Mouse (Mus musculus) left cerebral cortex, adult 6 months (tissue): ENCODE data around the gene Bcat1. TPM values are rescaled to one million over a fixed set of nuclear protein-coding genes. Genes with fewer than 3 reads are reported as not detected.

Experiments used
- long read RNA-seq, 2 experiments: library from polyadenylated mRNA; unstranded; transcript quantifications; one replicate each; pipeline ENCODE4 v2.0.0; 2019 to 2020
- polyA plus RNA-seq: library from polyadenylated mRNA; unstranded; fragments of <200 nt; fragmentation: Nextera tagmentation; gene quantifications from 2 replicates; pipeline ENCODE4 v1.2.3, GENCODE M21; 2021

Bcat1 gene
- polyA plus RNA-seq = 44.9 and 46.6 TPM in 2 replicates
- long read RNA-seq, experiment 1, full-length matches to known transcripts = 337 of 433 reads
- long read RNA-seq, experiment 1, partial matches to known transcripts = 35 of 433 reads
- long read RNA-seq, experiment 1, other reads (novel, unspliced or antisense) = 61 of 433 reads
- long read RNA-seq, experiment 2, full-length matches to known transcripts = 43 of 77 reads
- long read RNA-seq, experiment 2, partial matches to known transcripts = 20 of 77 reads
- long read RNA-seq, experiment 2, other reads (novel, unspliced or antisense) = 14 of 77 reads

GRCm38 (mm10) chr6:145075548-145076224 lies at the start of gene Bcat1:
Bcat1 (minus strand) TSS chr6:145076184.

GRCm38 (mm10) chr6:145115476-145116097 lies 39.6 kb upstream of the Bcat1 start, which contains the start of gene Lrmp:
Lrmp (plus strand) TSS chr6:145115653.

Other genes starting within 250 kb of the Bcat1 start
- 0.63 and 0.95 TPM in 2 replicates for gene Lrmp, start 39.5 kb upstream of the Bcat1 start, polyA plus RNA-seq
- gene Casc1, start 134.8 kb upstream of the Bcat1 start, polyA plus RNA-seq = 0.35 and 0.40 TPM in 2 replicates
- 33.5 and 35.4 TPM in 2 replicates for gene Etfrf1, start 134.9 kb upstream of the Bcat1 start, polyA plus RNA-seq
- 9.6 and 72.5 TPM in 2 replicates for gene Kras, start 174.1 kb upstream of the Bcat1 start, polyA plus RNA-seq